Mouse (Mus musculus) heart, adult 10 weeks (tissue): ENCODE results near the gene Olfr366. TPM values are rescaled to one million over a fixed set of nuclear protein-coding genes. Genes with fewer than 3 reads are reported as not detected.

Experiments
- polyA plus RNA-seq: library from polyadenylated mRNA; stranded (reverse); fragments of 350-450 nt; fragmentation: Illumina TruSeq; extraction: RNeasy Lipid Tissue Mini Kit (QIAGEN cat#74804); gene quantifications from one replicate; pipeline ENCODE4 v1.2.3, GENCODE M21; 2014; ENCODE audit warnings: low read depth, low replicate concordance

The Olfr366 gene
- not detected for polyA plus RNA-seq

GRCm38 (mm10) chr2:37211274-37211673 is at the start of gene Olfr366:
Gene Olfr366, plus strand, starts transcription at chr2:37211574.

DNA sequence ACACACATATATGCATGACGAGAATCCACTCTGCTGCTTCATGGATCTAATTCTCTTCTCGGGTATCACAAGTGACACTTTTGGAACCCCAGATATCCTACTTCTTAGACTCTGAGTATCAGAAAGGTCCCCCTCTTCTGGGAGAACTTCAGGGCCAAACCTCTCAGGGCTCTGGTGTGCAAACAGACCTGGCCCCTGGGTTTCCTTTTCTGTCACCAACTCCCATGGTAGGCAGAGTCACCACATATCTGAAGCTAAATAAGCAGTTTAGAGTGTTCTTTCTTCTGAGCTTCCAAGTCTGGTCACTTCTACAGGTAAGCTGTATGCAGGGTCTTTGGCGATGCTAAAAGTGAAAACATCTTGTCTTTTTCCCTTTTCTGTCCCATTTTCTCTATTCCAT is 23.5 kb upstream of the Olfr366 start, which contains the start of gene Olfr365:
Gene Olfr365, plus strand, starts transcription at position 301 of the 400 bp plus-strand sequence.

Other genes starting within 250 kb of the Olfr366 start
- not detected for gene Olfr357, start 217.7 kb upstream of the Olfr366 start, polyA plus RNA-seq
- not detected for gene Olfr358, start 202.2 kb upstream of the Olfr366 start, polyA plus RNA-seq
- not detected for gene Olfr360, start 145.8 kb upstream of the Olfr366 start, polyA plus RNA-seq
- not detected for gene Olfr361, start 122.3 kb upstream of the Olfr366 start, polyA plus RNA-seq
- not detected for gene Olfr362, start 93.7 kb upstream of the Olfr366 start, polyA plus RNA-seq
- not detected for gene Olfr364-ps1, start 72.3 kb upstream of the Olfr366 start, polyA plus RNA-seq
- not detected for gene Olfr365, start 23.4 kb upstream of the Olfr366 start, polyA plus RNA-seq
- not detected for gene Olfr368, start 114.9 kb downstream of the Olfr366 start, polyA plus RNA-seq
- gene Pdcl, start 147.8 kb downstream of the Olfr366 start, polyA plus RNA-seq: 21.4 TPM
- gene Rc3h2, start 211.3 kb downstream of the Olfr366 start, polyA plus RNA-seq: 9.3 TPM
- 4.5 TPM for gene Zbtb26, start 231.6 kb downstream of the Olfr366 start, polyA plus RNA-seq
- 5.2 TPM for gene Zbtb6, start 231.6 kb downstream of the Olfr366 start, polyA plus RNA-seq
- gene Rabgap1, start 231.7 kb downstream of the Olfr366 start, polyA plus RNA-seq: 24.2 TPM